Mouse (Mus musculus): ENCODE data around the gene Lrrc4.

GRCm38 (mm10) chr6:28842375-28843276 is 11.1 kb upstream of the Lrrc4 start:
- TF ChIP-seq EP300 (IDR thresholded peaks at IDR 0.05) (no peak), CTCF (IDR thresholded peaks at IDR 0.05) (no peak)
